Mouse (Mus musculus) ES-E14 (cell line): Measurements from ENCODE around the gene Sh3pxd2a. TPM values are rescaled to one million over a fixed set of nuclear protein-coding genes. Genes with fewer than 3 reads are reported as not detected.

ENCODE experiments used
- DNase-seq: peaks from one replicate; pipeline ENCODE4 v3.0.0-alpha.2; 2013; ENCODE audit warnings: low read depth, low spot score
- H3K27ac ChIP-seq: 2 replicates; pipeline ENCODE4 v1.5.1; 2012; ENCODE audit warnings: low read depth, mild to moderate bottlenecking, low read length, moderate library complexity, mixed read lengths; ENCODE audit not compliant: poor library complexity, insufficient read depth, severe bottlenecking
- H3K36me3 ChIP-seq: 2 replicates; pipeline ENCODE4 v1.6.1; 2012; ENCODE audit warnings: mild to moderate bottlenecking, low read length, moderate library complexity, mixed read lengths; ENCODE audit not compliant: control insufficient read depth, poor library complexity, insufficient read depth, severe bottlenecking
- H3K4me1 ChIP-seq, 2 experiments: fragments of 150-350 bp in 1 of 2; sonication (generic) in 1 of 2; 2 replicates each; pipeline ENCODE4 v1.6.1; 2012; ENCODE audit warnings: low read length in 2 of 2, mild to moderate bottlenecking in 1 of 2, mixed read lengths in 1 of 2; ENCODE audit not compliant: control insufficient read depth in 2 of 2, insufficient read depth in 2 of 2, poor library complexity in 1 of 2
- H3K4me3 ChIP-seq, 2 experiments: fragments of 150-350 bp in 1 of 2; sonication (generic) in 1 of 2; 2 replicates each; pipeline ENCODE4 v1.5.1; 2012; ENCODE audit warnings: low read length in 2 of 2, low read depth in 1 of 2, mild to moderate bottlenecking in 1 of 2, mixed read lengths in 1 of 2; ENCODE audit not compliant: insufficient read depth in 1 of 2, poor library complexity in 1 of 2, severe bottlenecking in 1 of 2
- H3K9ac ChIP-seq: 2 replicates; pipeline ENCODE4 v1.6.1; 2012; ENCODE audit warnings: low read depth, mild to moderate bottlenecking, low read length, mixed read lengths; ENCODE audit not compliant: poor library complexity, insufficient read depth, severe bottlenecking
- H3K9me3 ChIP-seq: fragments of 150-350 bp; sonication (generic); 2 replicates; pipeline ENCODE4 v1.6.1; 2012; ENCODE audit warnings: low read depth, mild to moderate bottlenecking, low read length; ENCODE audit not compliant: control insufficient read depth, insufficient read depth
- CHD2 ChIP-seq: IDR thresholded peaks from 2 replicates; pipeline ENCODE4 v1.6.1; 2014; ENCODE audit warnings: mild to moderate bottlenecking, low read depth, low read length, inconsistent platforms
- HCFC1 ChIP-seq: IDR thresholded peaks from 2 replicates; pipeline ENCODE4 v1.6.1; 2012; ENCODE audit warnings: low read length, inconsistent platforms, borderline replicate concordance; ENCODE audit not compliant: insufficient read depth
- MAFK ChIP-seq: IDR thresholded peaks from 2 replicates; pipeline ENCODE4 v1.6.1; 2014; ENCODE audit warnings: mild to moderate bottlenecking, low read depth, low read length, inconsistent platforms; ENCODE audit not compliant: insufficient read depth
- ZC3H11A ChIP-seq: IDR thresholded peaks from 2 replicates; pipeline ENCODE4 v1.6.1; 2012; ENCODE audit warnings: low read depth, mild to moderate bottlenecking, inconsistent platforms, low read length, borderline replicate concordance
- ZNF384 ChIP-seq: IDR thresholded peaks from 2 replicates; pipeline ENCODE4 v1.6.1; 2012; ENCODE audit warnings: low read depth, low read length, inconsistent platforms
- in situ Hi-C, 2 experiments: fragments of 600-800 bp; cut with MboI; formaldehyde crosslinking; loops; one replicate each; pipeline ENCODE4 v1.15.1; 2025; ENCODE audit warnings: low sequenced_read_pairs in 2 of 2, inconsistent platforms in 1 of 2; ENCODE audit not compliant: unreplicated experiment in 2 of 2
- total RNA-seq: library from RNA; depleted of rRNA; stranded (reverse); fragments of 300-350 nt; gene quantifications from 2 replicates; pipeline ENCODE4 v1.2.3, GENCODE M21; 2012

Gene Sh3pxd2a
- total RNA-seq, 1 experiment = 13.0 TPM

DNA sequence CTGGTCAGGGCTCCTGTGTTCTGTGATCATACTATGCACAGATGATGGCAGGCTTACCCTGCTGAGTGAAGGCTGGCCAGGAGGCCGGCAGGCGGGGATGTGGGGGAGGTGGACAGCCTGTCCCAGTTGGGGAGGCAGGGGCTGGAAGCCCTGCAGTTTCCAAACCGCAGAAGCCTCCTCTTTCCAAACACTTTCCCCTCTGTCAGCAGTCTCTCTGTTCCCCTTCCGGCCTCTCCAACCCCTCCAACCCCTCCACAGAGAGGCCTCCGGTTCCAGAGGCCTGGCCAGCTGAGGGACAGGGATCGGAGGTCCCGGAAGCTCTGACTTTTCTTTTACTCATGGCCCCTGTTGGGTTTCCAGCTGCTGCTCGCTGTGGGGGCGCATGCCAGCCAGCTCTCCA lies 183.3 kb downstream of the Sh3pxd2a start:
- TF ChIP-seq HCFC1 (no peak), ZC3H11A (no peak), ZNF384 (no peak), MAFK (no peak), CHD2 (no peak)
- no peak overlapping the region for H3K27ac ChIP-seq

GRCm38 (mm10) chr19:47279788-47280532 lies 184.2 kb downstream of the Sh3pxd2a start:
- peaks cover 0 to 2% of the 10 kb centered on the region in 2 experiments; a peak in 1 of 4 replicates for H3K4me1 ChIP-seq
- no peak for DNase-seq

More for the DNA sequence above, 183.3 kb downstream of the Sh3pxd2a start:
- DNase-seq = no peak
- Histone ChIP-seq H3K4me3 (no peak overlapping the region), H3K36me3 (peaks cover 13% of the 10 kb centered on the region; the same call in 1 of the 2 replicates), H3K4me1 (peaks cover 2 to 6% of the 10 kb centered on the region in 2 experiments; a peak in 2 of 4 replicates), H3K9me3 (no peaks in the 10 kb centered on the region), H3K9ac (no peak overlapping the region)
- in situ Hi-C loops = no loop called here

DNA sequence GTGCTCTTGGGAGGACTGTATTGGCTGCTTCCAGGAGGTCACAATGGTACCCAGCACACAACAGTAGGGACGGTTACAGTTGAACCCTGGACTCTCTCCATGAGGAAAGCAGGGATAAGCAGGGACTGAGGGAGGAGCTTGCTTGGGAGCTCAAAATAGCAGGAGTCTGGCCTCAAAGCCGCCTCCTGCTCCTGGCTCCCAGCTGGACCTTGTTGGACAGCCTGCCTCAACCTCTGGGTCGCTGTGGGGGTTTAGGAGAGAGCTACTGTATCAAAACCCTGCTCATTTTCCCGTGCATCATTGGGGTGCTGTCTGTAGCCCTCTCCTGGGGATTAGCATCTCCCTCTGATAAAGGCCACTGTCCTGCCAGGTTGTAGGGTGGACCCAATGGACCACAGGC lies 184.8 kb downstream of the Sh3pxd2a start:
- peaks cover 0 to 2% of the 10 kb centered on the region in 2 experiments; a peak in 1 of 4 replicates for H3K4me1 ChIP-seq
- no peaks in the 10 kb centered on the region for H3K9me3 ChIP-seq
- H3K9ac ChIP-seq = no peak overlapping the region
- H3K27ac ChIP-seq = no peak overlapping the region
- no peak overlapping the region for H3K4me3 ChIP-seq
- peaks cover 12% of the 10 kb centered on the region; the same call in 1 of the 2 replicates for H3K36me3 ChIP-seq
- no peak for TF ChIP-seq HCFC1
- no peak for TF ChIP-seq CHD2
- in situ Hi-C loops = no loop called here
- no peak for DNase-seq

More at GRCm38 (mm10) chr19:47279788-47280532, 184.2 kb downstream of the Sh3pxd2a start:
- peaks cover 14% of the 10 kb centered on the region; the same call in 1 of the 2 replicates for H3K36me3 ChIP-seq
- in situ Hi-C loops = no loop called here
- no peak overlapping the region for H3K4me3 ChIP-seq
- TF ChIP-seq ZNF384 (no peak), MAFK (no peak), HCFC1 (no peak), CHD2 (no peak), ZC3H11A (no peak)
- H3K9me3 ChIP-seq = no peaks in the 10 kb centered on the region
- no peak overlapping the region for H3K27ac ChIP-seq
- H3K9ac ChIP-seq = no peak overlapping the region

DNA sequence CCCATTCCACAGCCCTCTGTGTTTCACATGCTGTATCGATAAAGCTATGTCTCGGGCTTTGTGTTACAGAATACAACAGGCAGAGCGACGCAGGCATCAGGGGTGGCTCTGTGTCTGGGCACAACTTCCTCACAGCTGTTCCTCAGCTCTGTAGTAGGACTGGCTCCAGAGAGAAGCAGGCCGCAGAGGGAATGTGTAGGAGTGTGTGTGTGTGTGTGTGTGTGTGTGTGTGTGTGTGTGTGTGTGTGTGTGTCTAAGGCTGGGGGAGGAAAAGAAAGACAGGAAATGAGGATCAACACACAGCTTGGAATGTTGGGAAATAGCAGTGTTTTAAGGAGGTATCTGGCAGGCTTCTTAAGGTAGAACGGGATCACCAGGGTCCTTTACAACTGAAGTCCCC lies 187.5 kb downstream of the Sh3pxd2a start:
- H3K27ac ChIP-seq = no peak overlapping the region
- TF ChIP-seq MAFK (no peak), HCFC1 (no peak), ZNF384 (no peak), ZC3H11A (no peak), CHD2 (no peak)

More for the DNA sequence above, 187.5 kb downstream of the Sh3pxd2a start:
- no peak overlapping the region for H3K9ac ChIP-seq
- no peak overlapping the region for H3K4me3 ChIP-seq
- H3K36me3 ChIP-seq = peaks cover 21% of the 10 kb centered on the region; the same call in 1 of the 2 replicates
- no peak for DNase-seq
- H3K9me3 ChIP-seq = no peaks in the 10 kb centered on the region
- H3K4me1 ChIP-seq = no peaks in the 10 kb centered on the region
- in situ Hi-C loops = no loop called here
